Mouse (Mus musculus) liver, adult 2 months (tissue): ENCODE data around the gene Gclm. TPM values are rescaled to one million over a fixed set of nuclear protein-coding genes. Genes with fewer than 3 reads are reported as not detected.
A peak's percentile ranks its signal among the peaks of the same experiment; 100 is the strongest.

ENCODE experiments used
- DNase-seq: peaks from one replicate; pipeline ENCODE4 v3.0.0-alpha.2; 2011; ENCODE audit warnings: low read depth, low spot score; ENCODE audit errors: extremely low read depth
- H3K27ac ChIP-seq: fragments of 200-500 bp; replicated peaks from 2 replicates; pipeline ENCODE4 v1.5.1; 2012; ENCODE audit warnings: low read depth, mild to moderate bottlenecking, control low read depth, inconsistent platforms, low read length; ENCODE audit not compliant: insufficient read depth
- H3K27me3 ChIP-seq: fragments of 200-500 bp; 2 replicates; pipeline ENCODE4 v1.6.1; 2012; ENCODE audit warnings: mild to moderate bottlenecking, moderate library complexity, low read length, inconsistent platforms; ENCODE audit not compliant: control insufficient read depth, insufficient read depth
- H3K36me3 ChIP-seq: fragments of 200-500 bp; 2 replicates; pipeline ENCODE4 v1.6.1; 2012; ENCODE audit warnings: low read length, inconsistent platforms; ENCODE audit not compliant: control insufficient read depth, insufficient read depth
- H3K4me1 ChIP-seq: fragments of 200-500 bp; 2 replicates; pipeline ENCODE4 v1.6.1; 2011; ENCODE audit warnings: low read length; ENCODE audit not compliant: control insufficient read depth, insufficient read depth
- H3K4me3 ChIP-seq: fragments of 200-500 bp; 2 replicates; pipeline ENCODE4 v1.5.1; 2011; ENCODE audit warnings: low read depth, mild to moderate bottlenecking, control low read depth, low read length, moderate library complexity; ENCODE audit not compliant: insufficient read depth
- H3K79me2 ChIP-seq: fragments of 200-500 bp; 2 replicates; pipeline ENCODE4 v1.6.1; 2012; ENCODE audit warnings: inconsistent platforms, mild to moderate bottlenecking, low read length, moderate library complexity; ENCODE audit not compliant: control insufficient read depth, insufficient read depth
- H3K9ac ChIP-seq: fragments of 200-500 bp; 2 replicates; pipeline ENCODE4 v1.6.1; 2012; ENCODE audit warnings: low read depth, mild to moderate bottlenecking, control low read depth, inconsistent platforms, low read length
- CTCF ChIP-seq: fragments of 200-500 bp; IDR thresholded peaks from 2 replicates; pipeline ENCODE4 v1.5.1; 2011; ENCODE audit warnings: low read depth, low read length, control low read depth
- POLR2A ChIP-seq: fragments of 200-500 bp; IDR thresholded peaks from 2 replicates; pipeline ENCODE4 v1.6.1; 2011; ENCODE audit warnings: low read length, control low read depth; ENCODE audit not compliant: insufficient read depth; ENCODE audit errors: extremely low read depth
- WGBS: fragments of 180-500 bp; shearing (Covaris S2); methylation state at CpG from one replicate; pipeline ENCODE4 v1.1.7; 2018; 5-methylcytosine and 5-hydroxymethylcytosine counted together
- polyA plus RNA-seq: library from polyadenylated mRNA; depleted of rRNA; stranded (reverse); fragments of >200 nt; gene quantifications from 2 replicates; pipeline ENCODE4 v1.2.3, GENCODE M21; 2012
- total RNA-seq: library from RNA; depleted of rRNA; stranded (reverse); fragments of >200 nt; gene quantifications from 2 replicates; pipeline ENCODE4 v1.2.3, GENCODE M21; 2014

Gclm gene
- total and polyA plus RNA-seq, 2 experiments, result 57.6 to 236 TPM

DNA sequence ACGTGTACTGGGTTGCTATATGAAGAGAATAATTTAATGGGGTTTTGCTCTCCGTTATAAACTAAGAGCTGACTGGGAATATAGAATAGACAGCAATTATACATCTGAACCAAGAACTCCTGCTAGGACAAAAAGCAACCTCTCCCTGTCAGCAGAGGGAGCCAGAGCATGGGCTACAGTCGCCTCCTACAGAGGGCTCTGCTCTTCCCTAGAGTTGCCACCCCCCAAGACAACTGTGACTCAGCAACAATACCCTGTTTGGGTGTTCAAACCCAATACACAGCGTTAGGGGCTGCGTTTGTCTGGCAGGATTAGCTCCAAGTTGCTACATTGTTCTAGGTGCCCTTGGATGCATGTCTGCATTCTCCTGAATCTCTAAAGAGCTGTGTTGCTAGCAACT lies 50.2 kb downstream of the Gclm start:
- DNase-seq, result peak; percentile 48
- TF ChIP-seq POLR2A, result no peak
- TF ChIP-seq CTCF, result peak; percentile 80
- H3K79me2 ChIP-seq, result no peaks in the 10 kb centered on the region
- 23% methylated on average over 5 of the region's 5 CpGs for WGBS
- no peak overlapping the region for H3K4me3 ChIP-seq
- H3K27ac ChIP-seq, result no peak overlapping the region
- peaks cover 9% of the 10 kb centered on the region for H3K4me1 ChIP-seq
- H3K36me3 ChIP-seq, result no peaks in the 10 kb centered on the region
- no peaks in the 10 kb centered on the region for H3K27me3 ChIP-seq
- H3K9ac ChIP-seq, result no peak overlapping the region

DNA sequence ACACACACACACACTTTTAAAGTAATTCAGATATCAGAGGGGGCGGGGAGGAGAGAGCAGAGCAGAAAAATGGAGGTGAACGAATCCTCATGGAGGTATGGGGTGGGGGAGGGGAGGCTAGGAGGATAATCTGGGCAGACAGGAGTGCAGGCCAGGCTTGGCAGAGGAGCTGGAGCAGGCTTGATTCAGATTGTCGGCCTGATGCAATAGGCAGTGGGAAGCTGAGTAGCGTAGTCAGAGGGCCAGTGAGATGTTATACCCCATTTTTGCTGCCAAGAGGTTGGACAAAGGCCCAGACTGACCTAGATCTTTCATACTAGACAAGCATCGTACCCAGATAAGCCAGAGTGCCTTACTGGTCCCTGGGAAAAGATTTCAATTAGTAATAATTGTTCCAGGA lies 51.6 kb downstream of the Gclm start:
- DNase-seq, result peak; percentile 91
- no peaks in the 10 kb centered on the region for H3K27me3 ChIP-seq
- no peak overlapping the region for H3K27ac ChIP-seq
- 30% methylated on average over 5 of the region's 5 CpGs for WGBS
- no peaks in the 10 kb centered on the region for H3K36me3 ChIP-seq
- no peak overlapping the region for H3K9ac ChIP-seq
- H3K4me1 ChIP-seq, result peaks cover 9% of the 10 kb centered on the region
- TF ChIP-seq CTCF (no peak), POLR2A (no peak)
- H3K79me2 ChIP-seq, result no peaks in the 10 kb centered on the region
- H3K4me3 ChIP-seq, result no peak overlapping the region

DNA sequence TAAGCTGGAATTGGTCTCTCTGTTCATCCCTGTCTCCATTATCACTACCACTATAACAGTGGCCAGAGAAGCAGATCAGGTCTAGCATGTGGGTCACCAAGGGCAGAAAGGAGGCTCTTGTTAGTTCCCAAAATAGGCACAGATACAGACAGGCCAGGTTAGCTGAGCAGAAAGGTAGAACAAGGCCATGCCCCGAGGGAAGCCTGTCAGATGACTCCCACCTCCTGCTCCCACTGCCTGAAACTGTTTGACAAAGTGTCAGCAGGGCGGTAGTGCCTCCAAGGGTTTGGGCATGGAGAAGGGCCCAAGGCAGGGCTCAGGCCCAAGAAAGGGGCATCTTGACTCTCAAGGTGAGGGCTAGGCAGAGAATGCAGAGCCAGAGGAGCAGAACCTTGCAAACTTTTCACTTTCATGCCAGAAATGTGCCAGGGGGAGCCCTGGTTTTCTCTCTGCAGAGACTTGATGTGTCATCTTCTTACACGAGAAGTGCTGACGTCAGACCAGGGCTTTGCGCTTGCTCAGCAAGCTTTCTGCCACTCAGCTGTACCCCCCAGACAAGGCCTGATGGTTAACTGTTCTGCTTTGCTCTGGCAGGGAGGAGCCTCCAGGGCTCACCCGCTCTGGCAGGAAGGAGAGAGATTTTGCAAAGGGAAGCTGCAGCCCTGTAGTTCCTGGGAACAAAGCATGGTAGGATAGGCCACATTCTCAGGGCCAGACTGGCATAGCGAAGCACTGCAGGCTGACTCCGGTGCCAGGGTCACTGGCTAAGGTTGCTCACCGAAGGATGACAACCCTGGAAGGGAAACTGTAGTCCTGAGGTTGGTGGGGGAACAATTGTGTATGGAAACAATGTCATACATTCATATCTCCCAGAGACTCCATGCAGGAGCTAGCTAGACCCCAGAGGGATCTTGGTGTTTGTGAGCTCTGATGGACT lies 55.9 kb downstream of the Gclm start:
- Histone ChIP-seq H3K27ac (no peak overlapping the region), H3K4me1 (no peaks in the 10 kb centered on the region), H3K36me3 (no peaks in the 10 kb centered on the region), H3K4me3 (no peak overlapping the region), H3K9ac (no peak overlapping the region), H3K79me2 (no peaks in the 10 kb centered on the region), H3K27me3 (no peaks in the 10 kb centered on the region)
- 72% methylated on average over 9 of the region's 9 CpGs for WGBS
- no peak for DNase-seq
- TF ChIP-seq CTCF (no peak), POLR2A (no peak)

DNA sequence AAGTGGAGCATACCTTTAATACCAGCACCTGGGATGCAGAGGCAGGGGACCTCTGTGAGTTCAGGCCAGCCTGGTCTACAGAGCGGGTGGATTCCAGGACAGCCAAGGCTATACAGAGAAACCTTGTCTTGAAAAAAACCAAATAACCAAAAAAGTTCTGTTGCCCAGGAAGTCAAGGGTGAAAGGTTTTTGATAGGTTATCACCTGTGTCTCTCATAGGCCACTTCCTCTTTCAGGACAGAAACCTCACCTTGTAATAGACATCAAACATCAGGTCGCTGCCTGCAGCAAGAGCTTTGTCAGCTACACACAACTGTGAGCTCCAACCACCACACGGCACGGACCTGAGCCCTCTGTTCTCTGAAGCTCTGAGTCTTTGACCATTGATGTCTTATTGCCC lies 59.2 kb downstream of the Gclm start:
- DNase-seq, result no peak
- Histone ChIP-seq H3K27ac (no peak overlapping the region), H3K4me3 (no peak overlapping the region), H3K9ac (no peak overlapping the region), H3K4me1 (no peaks in the 10 kb centered on the region), H3K79me2 (no peaks in the 10 kb centered on the region), H3K36me3 (no peaks in the 10 kb centered on the region), H3K27me3 (no peaks in the 10 kb centered on the region)
- TF ChIP-seq POLR2A (no peak), CTCF (no peak)
- WGBS, result 90% methylated on average over 4 of the region's 4 CpGs

DNA sequence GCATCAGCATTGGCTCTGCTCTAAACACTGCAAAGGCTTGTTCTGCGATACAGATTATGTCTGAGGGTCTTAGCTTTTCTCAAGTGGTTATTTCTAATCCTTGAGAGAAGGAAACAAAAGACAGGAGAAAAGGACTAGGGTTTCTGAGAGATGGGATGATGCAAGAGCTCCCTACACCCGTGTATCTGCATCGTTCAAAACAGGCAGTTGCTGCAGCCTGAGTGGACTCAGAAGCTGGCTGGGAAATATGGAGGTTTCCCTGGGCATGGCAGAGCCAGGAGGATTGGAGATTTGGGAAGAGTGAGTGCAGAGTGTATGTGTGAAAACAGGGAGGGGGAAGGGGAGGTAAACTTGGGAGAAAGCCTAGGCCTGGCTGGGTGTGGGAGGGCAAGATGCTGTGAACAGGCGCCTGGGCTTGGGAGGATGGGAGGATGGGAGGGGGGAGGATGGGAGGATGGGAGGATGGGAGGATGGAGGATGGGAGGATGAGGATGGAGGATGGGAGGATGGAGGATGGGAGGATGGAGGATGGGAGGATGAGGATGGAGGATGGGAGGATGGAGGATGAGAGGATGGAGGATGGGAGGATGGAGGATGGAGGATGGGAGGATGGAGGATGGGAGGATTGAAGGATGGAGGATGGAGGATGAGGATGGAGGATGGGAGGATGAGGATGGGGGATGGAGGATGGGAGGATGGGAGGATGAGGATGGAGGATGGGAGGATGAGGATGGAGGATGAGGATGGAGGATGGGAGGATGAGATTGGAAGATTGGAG lies 62.7 kb downstream of the Gclm start:
- no peak for DNase-seq
- Histone ChIP-seq H3K27me3 (no peaks in the 10 kb centered on the region), H3K4me1 (peaks cover under 1% of the 10 kb centered on the region; the same call in 1 of the 2 replicates), H3K9ac (no peak overlapping the region), H3K4me3 (no peak overlapping the region), H3K27ac (no peak overlapping the region), H3K36me3 (no peaks in the 10 kb centered on the region), H3K79me2 (no peaks in the 10 kb centered on the region)
- TF ChIP-seq POLR2A, result no peak
- no peak for TF ChIP-seq CTCF
- WGBS, result 35% methylated on average over 4 of the region's 4 CpGs
